Mouse (Mus musculus): ENCODE results near the gene Lrfn2.
A peak's percentile ranks its signal among the peaks of the same experiment; 100 is the strongest.

DNA sequence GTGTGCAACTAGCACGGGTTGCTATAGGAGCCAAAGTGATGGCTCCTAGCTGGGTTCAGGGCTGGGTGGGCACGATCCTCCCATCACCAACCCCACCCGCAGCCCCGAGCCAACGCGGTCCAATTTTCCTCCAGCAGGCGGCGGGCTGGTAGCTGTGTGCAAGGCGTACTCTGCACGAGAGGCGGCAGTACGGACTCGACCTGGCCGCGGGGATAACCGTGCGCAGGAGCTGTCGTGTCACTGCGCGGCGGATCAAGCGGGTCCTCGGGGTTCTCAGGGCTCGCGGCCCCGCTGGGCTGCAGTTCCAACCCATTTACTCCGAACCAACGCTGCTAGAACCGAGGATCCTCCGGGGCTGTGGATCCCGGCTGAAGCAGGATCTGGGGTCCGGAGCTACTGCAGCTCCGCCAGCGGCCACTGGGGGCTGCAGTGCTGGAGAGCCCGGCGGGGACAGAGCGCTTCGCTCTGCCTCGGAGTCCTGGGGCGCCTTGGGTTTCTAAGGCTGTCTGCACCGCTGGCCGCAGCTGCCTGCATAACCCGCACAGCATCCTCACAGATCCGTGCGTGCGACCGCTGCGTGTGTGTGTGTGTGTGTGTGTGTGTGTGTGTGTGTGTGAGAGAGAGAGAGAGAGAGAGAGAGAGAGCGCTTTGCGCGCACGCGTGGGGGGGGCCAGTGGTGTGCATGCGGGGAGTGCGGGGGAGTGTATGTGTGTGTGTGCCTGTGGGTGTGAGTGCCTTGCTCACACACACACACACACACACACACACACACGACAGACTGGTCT, at the start of gene Lrfn2:
- TF ChIP-seq POLR2A (IDR thresholded peaks at IDR 0.05; ENCODE audit: extremely low read depth, insufficient read depth, low read length) (peak; percentile 42; the same call in 1 of the 2 replicates), CTCF (IDR thresholded peaks at IDR 0.05; ENCODE audit: extremely low read depth, insufficient read depth, low read length) (peak; percentile 72)

Measured in cortical plate, adult 2 months (tissue).